Mouse (Mus musculus): ENCODE measurements around the gene Cnih1.
A peak's percentile ranks its signal among the peaks of the same experiment; 100 is the strongest.
"Not testable (repeated sequence)": the region's sequence is repeated elsewhere in the genome, so short reads cannot be mapped to it uniquely, and the experiment has no call there.

Cnih1 gene

GRCm38 (mm10) chr14:46787787-46788504, at the start of gene Cnih1:
Cnih1 (minus strand) TSS chr14:46788411.
- peak; percentile 73 to 91 for DNase-seq (ENCODE audit: low spot score in 2 of 2)

DNA sequence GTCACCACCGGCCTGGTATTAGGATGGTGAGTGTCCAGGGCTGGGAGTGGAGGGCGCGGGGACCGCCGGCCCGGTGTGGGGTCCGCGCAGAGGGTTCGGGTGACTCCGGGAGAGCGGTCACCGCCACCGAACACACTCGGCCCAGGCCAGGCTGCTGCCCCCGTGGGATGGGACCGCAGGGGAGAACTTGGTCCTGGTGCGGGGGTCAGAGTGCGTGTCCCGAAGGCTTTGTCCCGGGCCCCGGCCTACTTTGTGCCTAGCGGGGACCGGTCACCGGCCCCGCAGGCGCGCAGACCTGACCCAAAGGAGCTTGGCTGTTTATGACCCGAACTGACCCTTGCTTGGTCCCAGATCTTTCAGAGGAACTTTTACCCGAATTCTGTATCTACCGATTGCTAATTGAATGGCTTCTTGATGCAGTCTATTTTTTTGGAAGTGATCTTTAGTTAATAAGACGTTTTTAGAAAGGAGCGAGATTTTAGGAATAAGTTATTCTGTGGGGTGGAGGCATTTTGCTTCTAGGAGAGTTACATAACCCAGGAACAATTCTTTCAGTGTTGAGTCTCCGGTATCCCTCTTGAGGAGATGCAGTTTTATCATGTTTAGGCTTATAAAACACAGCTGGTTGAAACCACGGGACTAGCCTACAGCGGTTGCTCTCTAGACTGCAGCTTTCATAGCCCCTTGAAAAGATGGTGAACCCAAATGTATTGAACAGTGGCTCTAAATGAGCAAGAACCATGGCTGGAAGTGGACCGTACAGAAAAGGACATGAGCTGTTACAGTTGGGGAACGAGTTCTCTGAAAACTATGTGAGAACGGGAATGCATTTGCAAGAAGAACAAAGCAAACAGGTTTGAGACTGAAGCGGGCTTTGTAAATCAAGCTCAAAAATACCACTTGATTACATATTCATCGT, 44.4 kb upstream of the Cnih1 start:
- peak in 1 of 2 experiments; percentile 15 for DNase-seq (ENCODE audit: low spot score in 2 of 2)

DNA sequence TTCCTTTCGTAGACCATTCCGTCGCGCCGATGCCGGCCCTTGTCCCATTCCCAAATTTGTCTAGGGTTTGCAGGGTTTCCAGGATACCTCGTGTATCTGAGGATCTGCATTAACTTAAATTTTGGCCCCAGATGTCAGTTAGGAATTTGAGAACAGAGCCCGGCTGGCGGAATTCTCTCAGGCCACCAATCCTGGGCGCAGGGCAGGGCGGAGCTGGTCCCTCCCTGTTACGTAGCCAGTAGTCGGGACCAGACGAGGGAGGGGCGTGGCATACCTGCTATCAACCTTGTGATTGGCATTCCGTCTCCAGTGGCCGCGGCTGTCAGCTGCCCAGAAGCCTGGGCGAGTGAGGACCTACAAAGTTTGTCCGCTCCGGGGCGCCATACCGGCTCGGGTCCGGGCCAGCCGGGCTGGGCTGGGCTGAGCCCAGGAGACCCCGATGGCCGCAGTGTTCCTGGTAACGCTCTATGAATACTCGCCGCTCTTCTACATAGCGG, 43.7 kb upstream of the Cnih1 start, which contains the start of gene Cgrrf1:
Gene Cgrrf1 (plus strand): TSS at position 289 of the 497 bp plus-strand sequence.
- peak; percentile 87 to 96 for DNase-seq (ENCODE audit: low spot score in 2 of 2)

GRCm38 (mm10) chr14:46831295-46831694, 43.1 kb upstream of the Cnih1 start:
- DNase-seq (ENCODE audit: low spot score in 2 of 2): no peak

DNA sequence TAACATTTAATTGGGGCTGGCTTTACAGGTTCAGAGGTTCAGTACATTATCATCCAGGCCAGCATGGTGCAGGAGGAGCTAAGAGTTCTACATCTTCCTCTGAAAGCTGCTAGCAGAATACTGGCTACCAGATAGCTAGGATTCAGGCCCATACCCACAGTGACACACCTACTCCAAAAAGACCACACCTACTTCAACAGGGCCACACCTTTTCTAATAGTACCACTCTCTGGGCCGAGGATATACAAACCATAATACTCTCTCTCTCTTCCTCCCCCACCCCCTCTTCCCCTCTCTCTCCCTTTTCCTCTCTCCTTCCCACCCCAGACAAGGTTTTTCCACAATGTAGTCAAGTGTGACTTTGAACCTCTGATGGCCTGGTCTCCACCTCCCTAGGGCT, 39.2 kb upstream of the Cnih1 start:
- DNase-seq (ENCODE audit: low spot score in 2 of 2): no peak

- DNase-seq (ENCODE audit: low spot score in 2 of 2): no peak
Observed at GRCm38 (mm10) chr14:46823996-46824395, 35.8 kb upstream of the Cnih1 start.

DNA sequence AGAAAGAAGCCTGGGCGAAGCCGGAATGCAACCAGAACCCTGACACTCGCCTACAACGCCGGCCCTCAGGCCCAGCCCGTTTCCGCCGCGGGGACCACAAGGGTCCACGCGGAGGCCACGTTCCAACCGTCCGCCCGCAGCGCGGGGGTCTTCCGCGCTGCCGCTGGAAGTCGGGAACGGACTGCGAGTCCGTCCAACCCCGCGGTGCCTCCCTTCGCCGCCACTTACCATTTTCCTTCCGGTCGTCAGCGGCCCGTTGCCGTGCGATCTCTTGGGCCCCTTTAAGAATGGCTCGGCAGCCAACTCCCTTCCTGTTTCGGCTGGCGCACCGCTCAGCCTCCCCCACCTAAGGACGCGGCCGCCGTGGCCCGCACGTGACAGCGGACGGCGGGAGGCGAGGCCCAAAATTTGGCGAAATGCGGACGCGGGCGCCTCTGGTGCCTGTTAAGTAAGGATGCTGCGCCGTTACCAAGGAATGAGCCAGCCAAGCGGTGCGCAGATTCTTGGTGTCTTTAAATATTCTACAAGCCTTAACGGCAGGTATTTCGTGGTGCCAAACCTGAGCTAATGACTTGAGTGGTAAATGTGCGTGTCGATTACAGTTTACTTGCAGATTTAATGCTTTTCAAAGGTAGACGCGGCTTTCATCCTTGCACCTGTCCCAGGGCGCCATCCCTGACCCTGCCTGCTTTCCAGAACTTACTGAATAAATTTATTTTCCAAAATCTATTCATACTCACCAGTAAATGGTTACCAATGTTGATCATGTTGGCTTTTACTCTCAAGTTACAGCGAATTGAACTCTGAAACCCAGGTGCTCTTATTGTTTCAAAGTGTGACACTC, 33.9 kb upstream of the Cnih1 start, which contains the start of gene Gmfb:
Gene Gmfb (minus strand): TSS at position 370 of the 844 bp plus-strand sequence.
- DNase-seq (ENCODE audit: low spot score in 2 of 2): peak; percentile 90 to 97

DNA sequence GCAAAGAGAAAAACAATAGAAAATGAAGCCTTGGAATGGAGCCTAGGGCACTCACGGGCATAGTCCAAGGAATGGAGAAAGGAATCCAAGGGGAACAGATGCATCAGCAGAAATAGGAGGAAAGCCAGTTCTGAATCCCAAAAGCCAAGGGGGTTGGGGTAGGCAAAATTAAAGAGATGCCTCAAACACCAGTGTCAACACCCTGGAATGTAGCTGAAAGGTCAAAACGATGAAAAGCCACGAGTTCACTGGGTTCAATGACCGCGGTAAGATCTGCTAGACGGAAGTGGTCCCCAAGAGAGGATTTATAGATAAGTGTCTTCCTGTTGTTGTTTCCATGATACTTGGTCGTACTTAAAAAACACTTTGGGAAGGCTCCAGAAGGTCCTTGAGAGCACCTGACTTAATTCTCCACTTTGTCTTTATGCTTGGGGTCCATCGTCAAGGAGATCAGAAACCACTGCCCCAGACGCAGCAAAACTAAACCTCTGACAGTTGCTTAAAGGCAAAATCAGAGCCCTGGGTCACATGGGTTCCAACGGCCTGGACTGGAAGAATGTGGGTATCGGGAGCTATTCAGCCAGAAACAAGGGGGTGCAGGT, 33.2 kb upstream of the Cnih1 start:
- DNase-seq (ENCODE audit: low spot score in 2 of 2): no peak

- DNase-seq (ENCODE audit: low spot score in 2 of 2): not testable (repeated sequence)
Observed at GRCm38 (mm10) chr14:46819961-46820360, 31.8 kb upstream of the Cnih1 start.

DNA sequence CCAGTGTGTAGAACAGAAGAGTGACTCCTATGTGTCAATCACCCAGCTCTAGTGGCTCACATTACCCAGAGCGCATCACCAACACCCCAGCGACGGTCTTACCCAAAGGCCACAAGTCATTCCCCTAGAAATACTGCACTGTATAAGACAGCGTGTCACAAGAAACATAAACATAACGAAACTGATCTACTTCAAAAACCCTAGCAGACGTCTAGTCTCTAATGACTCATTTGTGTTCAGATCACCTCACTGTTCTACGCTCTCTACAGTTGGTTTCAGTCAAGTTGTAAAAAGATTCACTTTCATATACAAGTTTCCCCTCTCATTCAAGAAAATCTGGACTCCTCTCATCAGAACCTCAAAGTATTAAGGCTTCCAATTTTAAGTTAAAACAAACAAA, 30.5 kb upstream of the Cnih1 start:
- no peak for DNase-seq (ENCODE audit: low spot score in 2 of 2)

- DNase-seq (ENCODE audit: low spot score in 2 of 2): no peak
Observed at GRCm38 (mm10) chr14:46816916-46817622, 28.9 kb upstream of the Cnih1 start.

DNA sequence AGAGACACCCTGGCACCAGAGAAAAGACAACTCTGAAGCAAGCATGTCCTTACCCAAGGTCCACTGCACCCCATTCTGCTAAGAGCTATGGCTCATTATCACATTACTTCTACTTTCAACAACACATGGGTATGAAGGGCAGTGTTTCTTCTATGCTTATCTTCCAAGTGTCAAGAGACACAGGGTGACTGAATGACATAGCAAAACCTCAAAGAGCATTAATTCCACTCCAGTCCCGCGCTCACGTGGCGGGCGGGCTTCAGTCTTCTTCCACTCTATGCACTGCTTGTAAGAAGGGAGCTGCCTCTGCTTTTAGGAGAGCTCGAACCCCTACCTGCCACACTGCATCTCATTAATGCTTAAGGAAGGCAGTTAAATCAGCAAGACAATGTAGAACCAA, 27.4 kb upstream of the Cnih1 start:
- DNase-seq (ENCODE audit: low spot score in 2 of 2): no peak

GRCm38 (mm10) chr14:46807927-46808326, 19.7 kb upstream of the Cnih1 start:
- no peak for DNase-seq (ENCODE audit: low spot score in 2 of 2)

DNA sequence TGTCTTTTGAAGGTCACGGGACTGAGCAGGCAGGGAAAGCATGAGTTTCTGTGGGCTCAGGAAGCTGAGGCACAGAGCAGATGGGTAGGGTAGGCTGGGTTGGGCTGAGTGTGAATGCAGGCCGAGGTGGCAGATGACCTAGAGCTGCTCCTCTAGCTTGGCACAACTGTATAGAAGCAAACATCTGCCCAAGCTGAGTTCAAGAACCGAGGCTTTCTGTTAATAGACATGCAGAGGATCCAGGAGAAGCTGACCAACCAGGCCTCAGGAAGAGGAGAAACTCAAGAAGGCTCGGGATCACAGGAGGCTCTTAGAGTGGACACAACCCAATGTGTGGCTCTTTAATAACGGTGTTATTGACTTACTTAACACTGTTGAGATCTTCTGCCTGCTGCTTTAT, 18.0 kb upstream of the Cnih1 start:
- DNase-seq (ENCODE audit: low spot score in 2 of 2): no peak

DNA sequence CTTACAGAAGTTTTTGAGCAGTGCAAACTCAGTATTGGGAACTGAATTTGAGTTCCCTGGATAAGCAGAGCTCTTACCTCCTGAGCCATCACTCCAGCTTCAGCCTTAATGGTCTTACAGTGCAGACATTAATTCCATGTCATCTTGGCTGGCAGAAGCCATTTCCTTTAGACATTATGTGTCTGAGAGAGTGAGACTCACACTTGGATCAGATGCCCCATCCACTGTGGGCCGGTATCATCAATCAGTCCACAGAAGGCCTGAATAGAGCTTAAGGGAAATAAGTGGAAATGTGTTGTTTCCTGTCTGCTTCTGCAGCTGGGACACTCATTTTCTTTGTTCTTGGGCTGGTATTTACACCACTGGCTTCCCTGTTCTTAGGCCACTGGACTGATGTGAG, 15.6 kb upstream of the Cnih1 start:
- no peak for DNase-seq (ENCODE audit: low spot score in 2 of 2)

DNA sequence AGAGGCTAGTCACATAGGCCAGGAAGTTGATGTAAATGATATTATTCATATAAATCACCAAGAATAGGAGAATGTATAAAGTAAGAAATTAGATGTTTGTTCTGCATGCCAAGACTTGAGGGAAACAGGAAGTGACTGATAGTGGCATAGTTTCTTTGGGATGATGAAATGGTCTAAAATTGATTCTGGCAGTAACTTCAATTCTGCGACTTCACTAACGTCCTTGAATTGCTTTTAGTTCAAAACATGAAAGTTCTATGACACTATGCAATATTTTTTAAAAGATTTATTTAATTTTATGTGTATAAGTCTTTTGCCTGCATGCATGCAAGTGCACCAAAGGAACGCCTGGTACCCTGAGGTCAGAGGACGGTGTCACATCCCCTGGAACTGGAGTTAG, 15.0 kb upstream of the Cnih1 start:
- no peak for DNase-seq (ENCODE audit: low spot score in 2 of 2)

DNA sequence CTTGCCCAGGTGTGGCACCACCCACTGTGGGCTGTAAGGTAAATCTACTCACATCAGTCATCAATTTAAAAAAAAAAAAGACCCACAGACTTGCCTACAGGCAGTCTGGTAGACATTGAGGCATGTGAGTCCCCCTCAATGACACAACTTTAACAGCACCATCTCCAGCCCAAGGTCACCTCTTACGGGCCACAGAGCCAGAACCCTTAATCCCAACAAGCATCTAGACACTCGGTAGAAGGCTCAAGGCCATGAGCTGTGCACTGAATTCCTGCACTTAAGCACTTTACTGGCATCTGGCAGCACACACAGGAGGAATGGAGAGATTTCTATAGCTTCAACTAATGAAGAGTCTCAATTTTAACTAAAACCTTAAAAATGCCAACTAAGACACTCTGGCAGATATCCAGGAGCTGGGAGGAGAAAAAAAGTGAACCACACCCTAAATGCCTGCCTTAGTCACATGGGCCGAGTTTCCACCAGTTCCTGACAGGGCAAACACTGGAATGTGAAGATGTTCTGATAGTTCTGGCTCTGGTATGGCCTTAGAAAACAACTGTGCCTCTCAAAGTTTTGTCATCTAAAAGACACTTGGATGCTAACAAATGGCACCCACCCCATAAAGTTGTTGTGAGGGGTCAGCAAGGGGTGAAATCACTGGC, 12.6 kb upstream of the Cnih1 start:
- DNase-seq (ENCODE audit: low spot score in 2 of 2): no peak

DNA sequence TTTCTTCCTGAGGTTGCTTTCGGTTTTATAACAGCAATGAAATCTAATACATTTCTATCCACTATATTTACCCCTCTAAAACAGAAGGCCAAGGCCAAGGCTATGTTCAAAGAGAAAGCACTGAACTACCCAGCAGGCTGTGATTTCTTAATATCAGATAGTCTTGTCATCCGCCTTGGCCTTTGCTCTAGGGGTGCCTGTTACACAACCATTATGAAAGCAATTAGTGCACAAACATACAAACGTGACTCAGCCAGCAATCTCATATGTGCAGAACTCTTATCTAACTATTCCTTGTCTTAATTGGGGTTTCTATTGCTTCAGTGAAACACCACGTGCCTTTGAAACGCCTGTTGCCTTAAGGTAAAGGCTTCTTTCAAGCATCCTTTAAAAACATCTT, 5.9 kb upstream of the Cnih1 start:
- DNase-seq (ENCODE audit: low spot score in 2 of 2): no peak

DNA sequence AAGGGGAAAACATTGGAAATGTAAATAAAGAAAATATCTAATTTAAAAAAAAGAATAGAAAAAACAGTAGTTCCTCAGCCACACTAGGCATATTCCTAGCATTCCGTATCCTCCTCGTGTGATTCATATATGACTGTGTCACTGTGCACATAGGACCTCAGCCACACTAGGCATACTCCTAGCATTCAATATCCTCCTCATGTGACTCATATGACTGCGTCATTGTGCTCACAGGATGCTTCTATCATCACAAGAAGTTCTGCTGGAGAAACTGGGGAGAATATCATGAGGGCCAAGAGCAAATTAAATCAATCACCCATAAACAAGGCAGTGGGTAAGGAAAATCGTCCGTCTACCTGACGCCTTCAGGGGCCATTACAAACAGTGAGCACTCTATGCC, 2.5 kb upstream of the Cnih1 start:
- DNase-seq (ENCODE audit: low spot score in 2 of 2): no peak

GRCm38 (mm10) chr14:46790303-46790702, 2.1 kb upstream of the Cnih1 start:
- DNase-seq (ENCODE audit: low spot score in 2 of 2): no peak
